Mouse (Mus musculus) cerebellum, adult 2 months (tissue): ENCODE data around the gene Cdc42bpb. TPM values are rescaled to one million over a fixed set of nuclear protein-coding genes. Genes with fewer than 3 reads are reported as not detected.

Experiments used
- DNase-seq, 2 experiments: peaks; one replicate each; pipeline ENCODE4 v3.0.0; 2021
- H3K27ac ChIP-seq: fragments of 200-500 bp; 2 replicates; pipeline ENCODE4 v1.5.1; 2012; ENCODE audit warnings: low read length, control low read depth, inconsistent platforms; ENCODE audit not compliant: insufficient read depth
- H3K27me3 ChIP-seq: fragments of 200-500 bp; 2 replicates; pipeline ENCODE4 v1.6.1; 2012; ENCODE audit warnings: inconsistent platforms, mild to moderate bottlenecking, low read length, moderate library complexity; ENCODE audit not compliant: control insufficient read depth, insufficient read depth
- H3K4me1 ChIP-seq: fragments of 200-500 bp; 2 replicates; pipeline ENCODE4 v1.6.1; 2011; ENCODE audit warnings: low read length; ENCODE audit not compliant: control insufficient read depth, insufficient read depth
- H3K4me3 ChIP-seq: fragments of 200-500 bp; replicated peaks from 2 replicates; pipeline ENCODE3; 2011; ENCODE audit warnings: mild to moderate bottlenecking, low read depth, low read length, control low read depth; ENCODE audit not compliant: insufficient read depth
- CTCF ChIP-seq: fragments of 200-500 bp; IDR thresholded peaks from 2 replicates; pipeline ENCODE4 v1.5.1; 2011; ENCODE audit warnings: low read depth, mild to moderate bottlenecking, control low read depth, low read length, moderate library complexity, borderline replicate concordance; ENCODE audit not compliant: insufficient read depth
- POLR2A ChIP-seq: fragments of 200-500 bp; IDR thresholded peaks from 2 replicates; pipeline ENCODE4 v1.6.1; 2011; ENCODE audit warnings: low read length, control low read depth, borderline replicate concordance; ENCODE audit not compliant: insufficient read depth
- WGBS: fragments of 180-500 bp; shearing (Covaris S2); methylation state at CpG from one replicate; pipeline ENCODE4 v1.1.7; 2018; 5-methylcytosine and 5-hydroxymethylcytosine counted together
- polyA plus RNA-seq: library from polyadenylated mRNA; depleted of rRNA; stranded (reverse); fragments of >200 nt; gene quantifications from 2 replicates; pipeline ENCODE4 v1.2.3, GENCODE M21; 2012

The Cdc42bpb gene
- polyA plus RNA-seq, 1 experiment, result 176 TPM

GRCm38 (mm10) chr12:111271966-111272365 lies 105.6 kb downstream of the Cdc42bpb start:
- DNase-seq, result no peak
- Histone ChIP-seq H3K4me1 (peaks cover 14% of the 10 kb centered on the region), H3K4me3 (no peak overlapping the region), H3K27me3 (no peaks in the 10 kb centered on the region; the same call in 1 of the 2 replicates), H3K27ac (no peak overlapping the region)
- TF ChIP-seq POLR2A (no peak), CTCF (no peak)
- WGBS, result 22% methylated on average over 8 of the region's 8 CpGs

- no peak for TF ChIP-seq CTCF
- no peak for TF ChIP-seq POLR2A
- no peak overlapping the region for H3K4me3 ChIP-seq
- 12% methylated on average over 28 of the region's 28 CpGs for WGBS
- no peaks in the 10 kb centered on the region; the same call in 1 of the 2 replicates for H3K27me3 ChIP-seq
- no peak overlapping the region for H3K27ac ChIP-seq
- H3K4me1 ChIP-seq, result peaks cover 14% of the 10 kb centered on the region
- no peak for DNase-seq
Observed at GRCm38 (mm10) chr12:111271406-111271805, 106.1 kb downstream of the Cdc42bpb start.

GRCm38 (mm10) chr12:111270629-111271277 lies 106.8 kb downstream of the Cdc42bpb start, which contains the start of gene Amn:
TSS of gene Amn (plus strand) at chr12:111271095.
- peaks cover 14% of the 10 kb centered on the region for H3K4me1 ChIP-seq
- no peaks in the 10 kb centered on the region; the same call in 1 of the 2 replicates for H3K27me3 ChIP-seq
- no peak within 1 kb of the TSS for H3K4me3 ChIP-seq
- 42% methylated on average over 25 of the region's 25 CpGs for WGBS
- no peak for TF ChIP-seq POLR2A
- no peak for TF ChIP-seq CTCF
- DNase-seq, result no peak
- no peak within 1 kb of the TSS for H3K27ac ChIP-seq

- no peaks in the 10 kb centered on the region; the same call in 1 of the 2 replicates for H3K27me3 ChIP-seq
- 82% methylated on average over 4 of the region's 4 CpGs for WGBS
- no peak overlapping the region for H3K27ac ChIP-seq
- DNase-seq, result no peak
- H3K4me3 ChIP-seq, result no peak overlapping the region
- 0 out of 2 replicates have a peak, but pooled peaks cover 4% of the 10 kb centered on the region for H3K4me1 ChIP-seq
- TF ChIP-seq POLR2A (no peak), CTCF (no peak)
Observed at GRCm38 (mm10) chr12:111267673-111268325, 109.7 kb downstream of the Cdc42bpb start.

GRCm38 (mm10) chr12:111266592-111266991 lies 110.9 kb downstream of the Cdc42bpb start:
- no peak overlapping the region for H3K4me3 ChIP-seq
- H3K4me1 ChIP-seq, result no peaks in the 10 kb centered on the region
- H3K27me3 ChIP-seq, result no peaks in the 10 kb centered on the region; the same call in 1 of the 2 replicates
- no peak for TF ChIP-seq CTCF
- no peak for TF ChIP-seq POLR2A
- WGBS, result 94% methylated on average over 12 of the region's 12 CpGs
- H3K27ac ChIP-seq, result no peak overlapping the region
- DNase-seq, result no peak

- Histone ChIP-seq H3K27ac (no peak overlapping the region), H3K27me3 (no peaks in the 10 kb centered on the region), H3K4me3 (no peak overlapping the region), H3K4me1 (no peaks in the 10 kb centered on the region)
- no peak for TF ChIP-seq POLR2A
- no peak for TF ChIP-seq CTCF
- DNase-seq, result no peak
- WGBS, result 75% methylated on average over 5 of the region's 5 CpGs
Observed at GRCm38 (mm10) chr12:111265212-111265611, 112.3 kb downstream of the Cdc42bpb start.

GRCm38 (mm10) chr12:111263650-111264049 lies 113.9 kb downstream of the Cdc42bpb start:
- DNase-seq, result no peak
- WGBS, result 73% methylated on average over 16 of the region's 16 CpGs
- H3K4me1 ChIP-seq, result no peaks in the 10 kb centered on the region
- H3K27ac ChIP-seq, result no peak overlapping the region
- no peaks in the 10 kb centered on the region for H3K27me3 ChIP-seq
- no peak overlapping the region for H3K4me3 ChIP-seq
- TF ChIP-seq CTCF (no peak), POLR2A (no peak)

DNA sequence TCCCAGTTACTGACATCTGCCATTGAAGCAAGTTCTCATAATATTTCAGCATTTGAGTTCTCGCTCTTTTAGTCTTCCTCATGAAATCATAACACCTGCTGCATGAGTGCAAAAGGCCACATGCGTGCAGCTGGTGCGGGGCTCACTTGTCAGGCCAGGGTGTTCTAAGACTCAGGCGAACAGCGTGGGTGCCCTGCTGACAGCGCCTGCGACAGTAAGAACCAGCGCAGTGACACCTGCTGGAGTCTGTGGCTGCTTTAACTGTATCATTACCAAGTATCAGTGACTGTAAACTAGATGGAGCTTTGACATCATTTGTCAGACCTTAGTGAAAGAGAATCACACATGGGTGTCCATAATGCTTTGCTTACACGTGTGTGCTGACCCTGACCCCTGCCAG lies 126.3 kb downstream of the Cdc42bpb start:
- Histone ChIP-seq H3K27ac (no peak overlapping the region), H3K4me1 (peaks cover 4% of the 10 kb centered on the region; the same call in 1 of the 2 replicates), H3K4me3 (no peak overlapping the region), H3K27me3 (no peaks in the 10 kb centered on the region)
- 56% methylated on average over 9 of the region's 9 CpGs for WGBS
- no peak for DNase-seq
- TF ChIP-seq CTCF (no peak), POLR2A (no peak)
